Comparison of ENCODE assay signal across 1 mouse cellular context in the genomic region with DNA sequence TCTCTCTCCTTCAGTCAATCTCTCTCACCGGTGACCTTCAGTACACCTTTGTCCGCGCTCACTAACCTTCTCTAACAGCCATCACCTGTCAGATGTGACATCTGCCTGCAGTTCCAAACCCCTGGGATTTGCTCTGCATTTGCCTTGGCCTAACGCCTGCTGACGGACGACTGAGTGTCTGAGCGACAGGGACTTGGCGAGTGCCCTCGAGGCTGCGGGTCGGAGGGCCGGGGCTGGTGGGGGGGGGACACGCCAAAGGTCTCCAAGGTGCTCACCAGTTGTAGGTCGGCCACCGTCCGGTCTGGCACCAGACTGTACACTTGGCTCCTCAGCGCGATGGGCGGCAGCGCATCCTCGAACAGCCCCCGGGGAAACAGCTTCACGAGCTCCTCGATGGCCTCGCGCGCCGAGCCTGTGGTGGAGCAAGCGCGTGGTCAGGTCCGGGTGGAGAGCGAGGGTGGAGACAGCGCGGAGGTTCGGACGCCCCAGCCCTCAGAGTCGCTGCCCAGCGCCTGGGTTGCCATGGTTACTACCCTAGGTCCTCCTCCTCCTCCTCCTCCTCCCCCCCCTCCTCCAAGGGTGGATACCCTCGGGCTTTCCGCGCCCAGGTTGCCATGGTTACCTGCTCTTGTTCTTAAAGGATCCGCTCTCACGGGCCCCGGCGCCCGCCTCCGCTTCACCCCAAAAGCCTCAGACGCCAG.
TF ChIP-seq lines count a peak whose summit lies in the region.

No protein-coding gene starts in this region.

TF ChIP-seq in ES-E14, 5 proteins besides CTCF, POLR2A, EP300 and RAD21:
- no peak for TF ChIP-seq CHD2 (IDR thresholded peaks at IDR 0.05; ENCODE audit: low read depth, low read length)
- no peak for TF ChIP-seq HCFC1 (IDR thresholded peaks at IDR 0.05; ENCODE audit: borderline replicate concordance, insufficient read depth, low read length)
- TF ChIP-seq ZC3H11A (IDR thresholded peaks at IDR 0.05; ENCODE audit: borderline replicate concordance, low read depth, low read length) = no peak
- TF ChIP-seq MAFK (IDR thresholded peaks at IDR 0.05; ENCODE audit: insufficient read depth, low read depth, low read length) = no peak
- no peak for TF ChIP-seq ZNF384 (IDR thresholded peaks at IDR 0.05; ENCODE audit: low read depth, low read length)
TF ChIP-seq in ES-E14: peak in this region for 0.
